Mouse (Mus musculus): ENCODE results near the gene Ghrh. TPM values are rescaled to one million over a fixed set of nuclear protein-coding genes. Genes with fewer than 3 reads are reported as not detected.

The Ghrh gene
- polyA plus RNA-seq, 1 experiment from 2014 or later, result 0.57 TPM

GRCm38 (mm10) chr2:157375051-157375450, 27.7 kb upstream of the Ghrh start:
- Histone ChIP-seq H3K9ac (no peak overlapping the region), H3K27ac (replicated peaks) (no peak overlapping the region), H3K4me1 (replicated peaks) (peaks cover 41% of the 10 kb centered on the region), H3K4me2 (no peak overlapping the region), H3K4me3 (no peak overlapping the region), H3K9me3 (no peaks in the 10 kb centered on the region), H3K27me3 (no peaks in the 10 kb centered on the region), H3K36me3 (peaks cover 11% of the 10 kb centered on the region; the same call in 1 of the 2 replicates)
- 46% methylated on average over 8 of the region's 8 CpGs for WGBS
- no peak for ATAC-seq (ENCODE audit: low read depth)

GRCm38 (mm10) chr2:157373681-157374080, 26.4 kb upstream of the Ghrh start:
- Histone ChIP-seq H3K27ac (replicated peaks) (no peak overlapping the region), H3K4me2 (no peak overlapping the region), H3K4me1 (replicated peaks) (peaks cover 52% of the 10 kb centered on the region), H3K27me3 (no peaks in the 10 kb centered on the region), H3K4me3 (no peak overlapping the region), H3K9ac (no peak overlapping the region), H3K36me3 (no peaks in the 10 kb centered on the region), H3K9me3 (no peaks in the 10 kb centered on the region)
- no peak for ATAC-seq (ENCODE audit: low read depth)
- WGBS, result 80% methylated on average over 3 of the region's 3 CpGs

- no peak for ATAC-seq (ENCODE audit: low read depth)
- Histone ChIP-seq H3K4me3 (no peak overlapping the region), H3K4me2 (no peak overlapping the region), H3K4me1 (replicated peaks) (peaks cover 52% of the 10 kb centered on the region), H3K36me3 (no peaks in the 10 kb centered on the region), H3K27ac (replicated peaks) (no peak overlapping the region), H3K9me3 (no peaks in the 10 kb centered on the region), H3K27me3 (no peaks in the 10 kb centered on the region), H3K9ac (0 out of 2 replicates have a peak overlapping the region, but pooled peaks have one; percentile 12)
- 82% methylated on average over 6 of the region's 6 CpGs for WGBS
These were observed 24.4 kb upstream of the Ghrh start for GRCm38 (mm10) chr2:157371696-157372095.

- peak overlapping the region; percentile 89 for H3K9ac ChIP-seq
- peak overlapping the region; percentile 90 for H3K27ac ChIP-seq (replicated peaks)
- H3K4me2 ChIP-seq, result peak overlapping the region; percentile 95
- no peak; the same call in 1 of the 2 replicates for ATAC-seq (ENCODE audit: low read depth)
- H3K4me1 ChIP-seq (replicated peaks), result peaks cover 35% of the 10 kb centered on the region
- no peaks in the 10 kb centered on the region for H3K36me3 ChIP-seq
- peak overlapping the region; percentile 69 for H3K4me3 ChIP-seq
- 7% methylated on average over 13 of the region's 13 CpGs for WGBS
- H3K9me3 ChIP-seq, result no peaks in the 10 kb centered on the region
- H3K27me3 ChIP-seq, result no peaks in the 10 kb centered on the region
These were observed 20.7 kb upstream of the Ghrh start for GRCm38 (mm10) chr2:157367991-157368390.

- peak; percentile 89 for ATAC-seq (ENCODE audit: low read depth)
- Histone ChIP-seq H3K27me3 (no peaks in the 10 kb centered on the region), H3K9ac (peak within 1 kb of the TSS; percentile 89), H3K36me3 (no peaks in the 10 kb centered on the region), H3K9me3 (no peaks in the 10 kb centered on the region), H3K4me3 (peak within 1 kb of the TSS; percentile 69), H3K27ac (replicated peaks) (peak within 1 kb of the TSS; percentile 90), H3K4me1 (replicated peaks) (peaks cover 34% of the 10 kb centered on the region), H3K4me2 (peak within 1 kb of the TSS; percentile 95)
- WGBS, result 4% methylated on average over 42 of the region's 42 CpGs
These were observed 20.0 kb upstream of the Ghrh start, which contains the start of gene Manbal for GRCm38 (mm10) chr2:157367184-157367893. Manbal (plus strand) TSS chr2:157367594.

GRCm38 (mm10) chr2:157366762-157367161, 19.5 kb upstream of the Ghrh start:
- Histone ChIP-seq H3K27ac (replicated peaks) (peak overlapping the region; percentile 90; the same call in 1 of the 2 replicates), H3K9ac (no peak overlapping the region), H3K9me3 (no peaks in the 10 kb centered on the region), H3K36me3 (no peaks in the 10 kb centered on the region), H3K4me3 (peak overlapping the region; percentile 69), H3K4me2 (peak overlapping the region; percentile 95), H3K27me3 (no peaks in the 10 kb centered on the region), H3K4me1 (replicated peaks) (peaks cover 28% of the 10 kb centered on the region)
- WGBS, result 87% methylated on average over 9 of the region's 9 CpGs
- no peak for ATAC-seq (ENCODE audit: low read depth)

- ATAC-seq (ENCODE audit: low read depth), result no peak
- no peak overlapping the region for H3K4me2 ChIP-seq
These were observed 15.7 kb upstream of the Ghrh start for GRCm38 (mm10) chr2:157363031-157363430.

GRCm38 (mm10) chr2:157360028-157360427, 12.7 kb upstream of the Ghrh start:
- Histone ChIP-seq H3K4me1 (replicated peaks) (no peaks in the 10 kb centered on the region), H3K4me2 (no peak overlapping the region), H3K36me3 (no peaks in the 10 kb centered on the region), H3K27me3 (no peaks in the 10 kb centered on the region), H3K4me3 (no peak overlapping the region), H3K9me3 (no peaks in the 10 kb centered on the region), H3K9ac (no peak overlapping the region), H3K27ac (replicated peaks) (no peak overlapping the region)
- no peak for ATAC-seq (ENCODE audit: low read depth)
- 85% methylated on average over 5 of the region's 5 CpGs for whole genome bisulfite sequencing

More at GRCm38 (mm10) chr2:157363031-157363430, 15.7 kb upstream of the Ghrh start:
- Histone ChIP-seq H3K9me3 (no peaks in the 10 kb centered on the region), H3K9ac (no peak overlapping the region), H3K4me1 (replicated peaks) (peaks cover 6% of the 10 kb centered on the region), H3K4me3 (no peak overlapping the region), H3K36me3 (no peaks in the 10 kb centered on the region), H3K27ac (replicated peaks) (no peak overlapping the region), H3K27me3 (no peaks in the 10 kb centered on the region)
- WGBS, result 93% methylated on average over 3 of the region's 3 CpGs

- WGBS, result 50% methylated on average over 3 of the region's 3 CpGs
- Histone ChIP-seq H3K9ac (no peak overlapping the region), H3K27me3 (no peaks in the 10 kb centered on the region), H3K36me3 (no peaks in the 10 kb centered on the region), H3K4me2 (no peak overlapping the region), H3K9me3 (no peaks in the 10 kb centered on the region), H3K4me1 (replicated peaks) (peaks cover 19% of the 10 kb centered on the region), H3K4me3 (no peak overlapping the region), H3K27ac (replicated peaks) (peak overlapping the region; percentile 25; the same call in 1 of the 2 replicates)
- no peak for ATAC-seq (ENCODE audit: low read depth)
These were observed 6.8 kb upstream of the Ghrh start for GRCm38 (mm10) chr2:157354106-157354505.

- Histone ChIP-seq H3K4me1 (replicated peaks) (peaks cover 28% of the 10 kb centered on the region), H3K4me2 (no peak overlapping the region), H3K27ac (replicated peaks) (no peak overlapping the region), H3K9ac (no peak overlapping the region), H3K27me3 (no peaks in the 10 kb centered on the region), H3K9me3 (no peaks in the 10 kb centered on the region), H3K4me3 (no peak overlapping the region), H3K36me3 (no peaks in the 10 kb centered on the region)
- ATAC-seq (ENCODE audit: low read depth), result no peak
- 75% methylated on average over 4 of the region's 4 CpGs for WGBS
These were observed 5.9 kb upstream of the Ghrh start for GRCm38 (mm10) chr2:157353183-157353582.

GRCm38 (mm10) chr2:157349121-157349778, 1.9 kb upstream of the Ghrh start:
- peaks cover 41% of the 10 kb centered on the region for H3K4me1 ChIP-seq (replicated peaks)
- peak overlapping the region; percentile 96 for H3K27ac ChIP-seq (replicated peaks)
- no peaks in the 10 kb centered on the region for H3K36me3 ChIP-seq
- no peaks in the 10 kb centered on the region for H3K9me3 ChIP-seq
- H3K27me3 ChIP-seq, result no peaks in the 10 kb centered on the region
- 42% methylated on average over 12 of the region's 12 CpGs for WGBS
- H3K4me3 ChIP-seq, result no peak overlapping the region
- H3K9ac ChIP-seq, result peak overlapping the region; percentile 55
- no peak for ATAC-seq (ENCODE audit: low read depth)
- peak overlapping the region; percentile 29 for H3K4me2 ChIP-seq

- H3K9ac ChIP-seq, result 0 out of 2 replicates have a peak overlapping the region, but pooled peaks have one; percentile 8
- no peaks in the 10 kb centered on the region for H3K9me3 ChIP-seq
- peak overlapping the region; percentile 84; the same call in 1 of the 2 replicates for H3K27ac ChIP-seq (replicated peaks)
- H3K27me3 ChIP-seq, result no peaks in the 10 kb centered on the region
- no peak overlapping the region for H3K4me3 ChIP-seq
- ATAC-seq (ENCODE audit: low read depth), result no peak
- 58% methylated on average over 6 of the region's 6 CpGs for whole genome bisulfite sequencing
- H3K4me1 ChIP-seq (replicated peaks), result peaks cover 59% of the 10 kb centered on the region
- H3K36me3 ChIP-seq, result no peaks in the 10 kb centered on the region
- no peak overlapping the region for H3K4me2 ChIP-seq
These were observed 4.0 kb downstream of the Ghrh start for GRCm38 (mm10) chr2:157343337-157343736.

All from neural tube, embryonic 13.5 days (tissue).